Mouse (Mus musculus): ENCODE results near the gene Gm5134.

Gene Gm5134

DNA sequence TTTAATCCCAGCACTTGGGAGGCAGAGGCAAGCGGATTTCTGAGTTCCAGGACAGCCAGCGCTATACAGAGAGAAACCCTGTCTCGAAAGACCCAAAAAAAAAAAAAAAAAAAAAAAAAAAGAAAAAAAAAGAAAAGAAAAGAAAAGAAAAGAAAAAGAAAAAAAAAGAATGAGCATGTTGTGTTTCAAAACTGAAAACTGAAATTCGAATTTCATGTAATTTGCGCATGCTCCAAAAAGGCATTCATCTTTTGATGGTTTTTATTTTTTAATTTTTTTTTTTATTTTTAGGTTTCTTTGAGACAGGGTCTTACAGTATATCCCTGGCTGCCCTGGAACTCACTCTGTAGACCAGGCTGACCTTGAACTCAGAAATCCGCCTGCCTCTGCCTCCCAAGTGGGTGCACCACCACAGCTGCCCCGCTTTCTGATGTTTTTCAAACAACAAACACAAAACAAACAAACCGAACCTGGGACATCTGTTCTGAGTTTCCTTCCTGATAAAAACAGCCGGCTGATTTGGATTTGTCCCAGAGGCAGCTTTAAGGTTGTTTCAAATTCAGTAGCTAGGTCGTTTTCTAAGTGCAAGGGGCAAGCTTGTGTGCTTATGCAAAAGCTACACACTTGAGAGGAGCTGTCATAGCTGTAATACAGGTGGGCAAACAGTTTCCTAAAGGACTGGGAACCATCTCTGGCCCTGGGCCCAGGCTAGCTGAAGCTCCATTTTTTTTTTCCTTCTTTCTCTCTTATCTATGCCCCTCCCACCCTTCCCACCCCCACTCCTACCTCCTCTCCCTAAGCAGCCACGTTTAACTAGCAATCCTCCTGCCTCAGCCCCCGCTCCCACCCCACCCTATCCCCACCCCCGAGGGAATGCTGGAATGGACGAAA lies 77.4 kb downstream of the Gm5134 start:
- in situ Hi-C loops (cut with MseI, MboI): no loop called here

DNA sequence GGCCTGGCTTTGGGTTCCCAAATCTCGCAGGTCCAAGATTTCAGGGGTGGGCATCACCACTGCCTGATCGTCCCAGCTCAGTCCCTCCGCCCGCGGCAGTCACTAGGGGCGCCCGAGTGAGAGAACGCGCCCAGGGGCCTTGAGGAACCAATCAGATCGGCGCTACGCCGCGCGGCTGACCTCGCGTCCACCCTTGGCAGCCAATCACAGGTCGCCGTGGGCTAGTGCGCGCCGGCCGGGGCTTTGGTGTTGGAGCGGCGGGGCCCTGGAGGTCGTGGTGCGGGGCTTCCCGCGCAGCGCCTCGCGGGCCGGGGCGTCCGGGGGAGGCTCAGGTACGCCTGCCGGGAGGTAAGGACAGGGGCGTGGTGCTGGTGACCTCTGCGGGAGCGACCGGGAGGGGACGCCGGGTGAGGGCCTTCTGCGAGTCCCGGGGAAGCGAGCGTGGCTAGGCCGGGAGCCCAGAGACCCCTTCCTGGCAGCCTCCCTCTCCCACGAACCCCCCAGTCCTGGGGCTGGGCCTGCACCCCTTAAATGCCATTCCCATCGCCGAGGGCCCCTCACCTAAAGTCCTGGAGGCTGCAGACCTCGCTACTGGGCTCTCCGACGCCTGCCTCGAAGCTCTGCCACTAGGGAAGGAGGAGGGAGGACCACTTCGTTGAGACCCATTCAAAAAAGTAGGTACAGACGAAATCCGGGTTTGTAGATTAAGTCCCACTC lies 78.2 kb downstream of the Gm5134 start, which contains the start of gene Zfp280b:
Gene Zfp280b, plus strand, starts transcription at position 249 of the 717 bp plus-strand sequence.
- in situ Hi-C loops (cut with MseI, MboI): no loop called here

DNA sequence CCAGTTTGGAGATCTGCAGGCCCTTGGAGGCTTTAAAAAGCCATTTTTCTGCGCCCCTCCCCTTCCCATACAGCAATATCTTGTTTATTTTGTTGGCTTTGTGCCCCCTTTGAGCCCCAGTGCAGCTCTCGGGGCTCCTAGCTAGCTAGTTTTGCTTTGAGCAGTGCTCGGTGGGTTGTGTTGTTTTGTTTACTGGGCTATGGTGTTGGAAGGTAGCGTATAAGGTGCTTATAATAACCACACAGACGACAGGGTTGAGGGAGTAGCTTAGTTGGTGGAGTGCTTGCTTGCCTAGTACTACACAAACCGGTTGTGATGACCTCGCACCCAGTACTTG lies 78.8 kb downstream of the Gm5134 start:
- in situ Hi-C loops (cut with MseI, MboI): no loop called here

GRCm38 (mm10) chr10:76034001-76034600 lies 79.8 kb downstream of the Gm5134 start:
- in situ Hi-C loops (cut with MseI, MboI): no loop called here

DNA sequence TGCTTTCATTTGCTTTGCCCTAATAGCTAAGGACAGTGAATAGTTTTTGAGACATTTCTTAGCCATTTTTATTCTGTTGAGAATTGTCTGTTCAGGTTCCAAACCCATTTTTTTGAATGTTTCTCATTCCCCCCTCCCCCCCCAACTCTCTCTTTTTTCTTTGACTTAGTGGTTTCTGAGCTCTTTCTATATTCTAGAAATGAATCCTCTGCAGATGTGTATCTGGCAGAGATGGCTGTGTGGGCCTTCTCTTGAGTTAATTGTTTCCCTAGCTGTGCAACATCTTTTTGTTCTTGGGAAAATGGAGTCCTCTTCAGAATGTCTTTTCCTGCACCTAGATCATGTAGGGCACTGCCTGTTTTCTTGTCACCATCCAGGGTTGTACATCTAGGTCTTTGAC lies 81.0 kb downstream of the Gm5134 start:
- in situ Hi-C loops (cut with MseI, MboI): no loop called here

- in situ Hi-C loops (cut with MseI, MboI): no loop called here
Measured at GRCm38 (mm10) chr10:76036962-76037361, 82.6 kb downstream of the Gm5134 start.

GRCm38 (mm10) chr10:76045343-76045742 lies 91.0 kb downstream of the Gm5134 start:
- in situ Hi-C loops (cut with MseI, MboI): no loop called here

GRCm38 (mm10) chr10:76046754-76047153 lies 92.4 kb downstream of the Gm5134 start:
- in situ Hi-C loops (cut with MseI, MboI): no loop called here

DNA sequence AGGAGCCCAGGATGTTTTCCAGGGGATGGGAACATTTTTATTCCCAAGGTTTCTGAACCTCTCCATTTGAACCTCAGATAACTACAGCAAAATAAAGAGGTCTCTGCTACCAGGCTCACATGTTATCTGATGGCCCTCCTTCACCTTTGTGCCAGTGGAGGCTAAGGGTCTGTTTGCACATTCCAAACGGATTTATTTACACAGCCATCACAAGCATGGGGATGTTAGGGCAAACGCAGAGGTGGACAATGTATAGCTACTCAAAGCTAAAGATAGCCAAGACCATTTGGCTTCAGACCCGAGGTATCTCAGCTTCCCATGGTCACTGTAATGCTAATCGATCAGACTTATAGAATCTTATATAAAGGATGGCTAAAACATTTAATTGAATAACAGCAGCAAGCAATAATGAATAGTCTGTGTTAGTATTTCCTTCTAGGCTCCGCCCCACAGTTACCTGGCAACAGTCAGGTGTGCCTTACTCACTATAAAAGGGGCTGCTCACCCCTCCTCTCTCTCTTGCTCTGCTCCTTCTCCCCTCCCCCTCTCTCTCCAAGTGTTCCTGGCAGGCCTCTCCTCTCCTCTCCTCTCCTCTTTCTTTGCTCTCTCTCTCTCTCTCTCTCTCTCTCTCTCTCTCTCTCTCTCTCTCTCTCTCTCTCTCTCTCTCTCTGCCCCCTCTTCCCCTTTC lies 93.0 kb downstream of the Gm5134 start:
- in situ Hi-C loops (cut with MseI, MboI): no loop called here

GRCm38 (mm10) chr10:76048967-76049366 lies 94.7 kb downstream of the Gm5134 start:
- in situ Hi-C loops (cut with MseI, MboI): no loop called here

DNA sequence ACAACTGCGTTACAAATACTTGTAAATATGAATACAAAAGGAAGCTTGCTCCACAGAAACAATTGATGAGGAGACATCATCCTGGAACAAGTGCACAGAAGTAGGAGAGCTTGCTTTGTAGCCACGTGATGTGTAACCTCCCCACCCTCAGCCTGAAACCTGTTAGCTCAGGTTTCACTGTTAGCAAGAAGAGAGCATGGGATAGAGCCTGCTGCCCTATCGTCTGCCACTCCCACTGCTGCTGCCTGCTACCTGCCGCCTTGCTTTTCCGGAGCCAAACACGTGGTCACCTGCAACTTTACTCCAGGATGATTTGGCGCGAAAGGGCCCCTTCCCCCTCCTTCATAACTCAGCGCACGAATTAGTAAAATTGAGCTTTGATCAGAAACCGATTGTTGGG lies 97.5 kb downstream of the Gm5134 start:
- in situ Hi-C loops (cut with MseI, MboI): no loop called here
